Mouse (Mus musculus) ES-E14 (cell line): ENCODE measurements at regions not wholly inside any gene's neighbourhood (a gene's known extent, or its start where the extent isn't known, plus 50 kb on each side); places are given as distances from the start of the nearest gene placed in this dataset.

Source experiments
- DNase-seq: peaks from one replicate; pipeline ENCODE4 v3.0.0-alpha.2; 2013; ENCODE audit warnings: low read depth, low spot score
- H3K27ac ChIP-seq: 2 replicates; pipeline ENCODE4 v1.5.1; 2012; ENCODE audit warnings: low read depth, mild to moderate bottlenecking, low read length, moderate library complexity, mixed read lengths; ENCODE audit not compliant: poor library complexity, insufficient read depth, severe bottlenecking
- H3K36me3 ChIP-seq: 2 replicates; pipeline ENCODE4 v1.6.1; 2012; ENCODE audit warnings: mild to moderate bottlenecking, low read length, moderate library complexity, mixed read lengths; ENCODE audit not compliant: control insufficient read depth, poor library complexity, insufficient read depth, severe bottlenecking
- H3K4me1 ChIP-seq, 2 experiments: fragments of 150-350 bp in 1 of 2; sonication (generic) in 1 of 2; 2 replicates each; pipeline ENCODE4 v1.6.1; 2012; ENCODE audit warnings: low read length in 2 of 2, mild to moderate bottlenecking in 1 of 2, mixed read lengths in 1 of 2; ENCODE audit not compliant: control insufficient read depth in 2 of 2, insufficient read depth in 2 of 2, poor library complexity in 1 of 2
- H3K4me3 ChIP-seq, 2 experiments: fragments of 150-350 bp in 1 of 2; sonication (generic) in 1 of 2; 2 replicates each; pipeline ENCODE4 v1.5.1; 2012; ENCODE audit warnings: low read length in 2 of 2, low read depth in 1 of 2, mild to moderate bottlenecking in 1 of 2, mixed read lengths in 1 of 2; ENCODE audit not compliant: insufficient read depth in 1 of 2, poor library complexity in 1 of 2, severe bottlenecking in 1 of 2
- H3K9ac ChIP-seq: 2 replicates; pipeline ENCODE4 v1.6.1; 2012; ENCODE audit warnings: low read depth, mild to moderate bottlenecking, low read length, mixed read lengths; ENCODE audit not compliant: poor library complexity, insufficient read depth, severe bottlenecking
- H3K9me3 ChIP-seq: fragments of 150-350 bp; sonication (generic); 2 replicates; pipeline ENCODE4 v1.6.1; 2012; ENCODE audit warnings: low read depth, mild to moderate bottlenecking, low read length; ENCODE audit not compliant: control insufficient read depth, insufficient read depth
- CHD2 ChIP-seq: IDR thresholded peaks from 2 replicates; pipeline ENCODE4 v1.6.1; 2014; ENCODE audit warnings: mild to moderate bottlenecking, low read depth, low read length, inconsistent platforms
- HCFC1 ChIP-seq: IDR thresholded peaks from 2 replicates; pipeline ENCODE4 v1.6.1; 2012; ENCODE audit warnings: low read length, inconsistent platforms, borderline replicate concordance; ENCODE audit not compliant: insufficient read depth
- MAFK ChIP-seq: IDR thresholded peaks from 2 replicates; pipeline ENCODE4 v1.6.1; 2014; ENCODE audit warnings: mild to moderate bottlenecking, low read depth, low read length, inconsistent platforms; ENCODE audit not compliant: insufficient read depth
- ZC3H11A ChIP-seq: IDR thresholded peaks from 2 replicates; pipeline ENCODE4 v1.6.1; 2012; ENCODE audit warnings: low read depth, mild to moderate bottlenecking, inconsistent platforms, low read length, borderline replicate concordance
- ZNF384 ChIP-seq: IDR thresholded peaks from 2 replicates; pipeline ENCODE4 v1.6.1; 2012; ENCODE audit warnings: low read depth, low read length, inconsistent platforms
- in situ Hi-C, 2 experiments: fragments of 600-800 bp; cut with MboI; formaldehyde crosslinking; loops; one replicate each; pipeline ENCODE4 v1.15.1; 2025; ENCODE audit warnings: low sequenced_read_pairs in 2 of 2, inconsistent platforms in 1 of 2; ENCODE audit not compliant: unreplicated experiment in 2 of 2

- TF ChIP-seq ZNF384 (no peak), HCFC1 (no peak), CHD2 (no peak), ZC3H11A (no peak)
- in situ Hi-C loops, result no loop called here
Measured at GRCm38 (mm10) chr19:30406943-30407342, 142.5 kb downstream of the Dkk1 start.

GRCm38 (mm10) chr19:30419556-30420280 is 129.7 kb downstream of the Dkk1 start:
- Histone ChIP-seq H3K9ac (no peak overlapping the region), H3K27ac (no peak overlapping the region), H3K9me3 (no peaks in the 10 kb centered on the region), H3K4me3 (no peak overlapping the region), H3K4me1 (no peaks in the 10 kb centered on the region), H3K36me3 (no peaks in the 10 kb centered on the region)
- TF ChIP-seq MAFK (no peak), HCFC1 (no peak), CHD2 (no peak)
- no peak for DNase-seq
- in situ Hi-C loops, result no loop called here

More at GRCm38 (mm10) chr19:30406943-30407342, 142.5 kb downstream of the Dkk1 start:
- no peaks in the 10 kb centered on the region for H3K36me3 ChIP-seq
- H3K4me3 ChIP-seq, result no peak overlapping the region
- H3K4me1 ChIP-seq, result no peaks in the 10 kb centered on the region
- no peak overlapping the region for H3K9ac ChIP-seq
- DNase-seq, result no peak
- H3K27ac ChIP-seq, result no peak overlapping the region
- H3K9me3 ChIP-seq, result no peaks in the 10 kb centered on the region

- H3K9ac ChIP-seq, result no peak overlapping the region
- H3K36me3 ChIP-seq, result no peaks in the 10 kb centered on the region
- no peak overlapping the region for H3K4me3 ChIP-seq
- TF ChIP-seq HCFC1, result no peak
- no peak for TF ChIP-seq ZNF384
- TF ChIP-seq MAFK, result no peak
- no peak for TF ChIP-seq ZC3H11A
- TF ChIP-seq CHD2, result no peak
- DNase-seq, result no peak
- no peaks in the 10 kb centered on the region for H3K9me3 ChIP-seq
- H3K27ac ChIP-seq, result no peak overlapping the region
- in situ Hi-C loops, result no loop called here
- H3K4me1 ChIP-seq, result no peaks in the 10 kb centered on the region
Measured at GRCm38 (mm10) chr19:30425627-30426026, 123.8 kb downstream of the Dkk1 start.

DNA sequence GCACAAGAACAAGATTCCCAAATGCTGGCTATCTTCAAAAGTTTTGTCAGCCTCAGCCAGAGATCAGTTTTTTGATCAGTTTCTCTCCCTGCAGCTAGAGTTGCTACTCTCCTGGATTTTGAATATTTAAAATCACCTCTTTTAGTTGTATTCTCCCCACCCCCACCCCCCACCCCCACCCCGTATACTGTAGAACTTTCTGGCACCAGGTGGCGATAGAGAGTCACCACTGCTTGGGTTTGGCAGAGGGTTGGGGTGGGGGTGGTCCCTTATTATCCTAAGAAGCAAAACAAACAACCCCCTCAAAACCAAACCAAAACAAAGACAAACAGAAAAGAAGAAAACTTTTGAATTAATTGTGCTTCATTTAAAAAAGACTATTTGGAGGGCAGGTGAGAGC is 122.0 kb downstream of the Dkk1 start:
- in situ Hi-C loops, result no loop called here
- no peak for TF ChIP-seq HCFC1
- TF ChIP-seq MAFK, result no peak
- no peak for TF ChIP-seq ZNF384
- no peak for TF ChIP-seq ZC3H11A
- no peak for TF ChIP-seq CHD2
- H3K36me3 ChIP-seq, result no peaks in the 10 kb centered on the region
- H3K4me1 ChIP-seq, result no peaks in the 10 kb centered on the region
- H3K9ac ChIP-seq, result no peak overlapping the region
- no peak overlapping the region for H3K4me3 ChIP-seq
- H3K27ac ChIP-seq, result no peak overlapping the region
- no peaks in the 10 kb centered on the region for H3K9me3 ChIP-seq
- peak; percentile 8 for DNase-seq

GRCm38 (mm10) chr19:30433141-30433540 is 116.3 kb downstream of the Dkk1 start:
- no peaks in the 10 kb centered on the region for H3K9me3 ChIP-seq
- TF ChIP-seq ZC3H11A (no peak), CHD2 (no peak), ZNF384 (no peak), MAFK (no peak)
- H3K4me1 ChIP-seq, result no peaks in the 10 kb centered on the region
- DNase-seq, result no peak
- H3K9ac ChIP-seq, result no peak overlapping the region
- no peak overlapping the region for H3K27ac ChIP-seq
- in situ Hi-C loops, result no loop called here
- no peak overlapping the region for H3K4me3 ChIP-seq
- H3K36me3 ChIP-seq, result no peaks in the 10 kb centered on the region
